Mouse (Mus musculus) heart, embryonic 14.5 days (tissue): Measurements from ENCODE around the gene Mroh3. TPM values are rescaled to one million over a fixed set of nuclear protein-coding genes. Genes with fewer than 3 reads are reported as not detected.

Experiments used
- ATAC-seq: fragments of 200-750 bp; cut with Nextera tagmentation; 2 replicates; pipeline ENCODE4 v1.8.0; 2017; ENCODE audit warnings: low read depth, moderate TSS enrichment; ENCODE audit not compliant: insufficient number of reproducible peaks, insufficient read depth, low FRiP score
- H3K27ac ChIP-seq, 2 experiments: fragments of 200-500 bp in 1 of 2; fragments of 300-500 bp in 1 of 2; sonication (generic) in 1 of 2; replicated peaks in 1 of 2; 2 replicates each; pipeline ENCODE4 v1.5.1; 2012 to 2014; ENCODE audit warnings: low read depth in 2 of 2, low read length in 2 of 2, control low read depth in 1 of 2, mild to moderate bottlenecking in 1 of 2, mixed read lengths in 1 of 2; ENCODE audit not compliant: control insufficient read depth in 1 of 2, insufficient read depth in 1 of 2
- H3K27me3 ChIP-seq: fragments of 300-500 bp; sonication (generic); 2 replicates; pipeline ENCODE4 v1.6.1; 2014; ENCODE audit warnings: mild to moderate bottlenecking, low read length, control low read depth; ENCODE audit not compliant: control insufficient read depth, insufficient read depth
- H3K36me3 ChIP-seq: fragments of 300-500 bp; sonication (generic); 2 replicates; pipeline ENCODE4 v1.6.1; 2014; ENCODE audit warnings: mild to moderate bottlenecking, control low read depth, low read length, mixed read lengths; ENCODE audit not compliant: control insufficient read depth, insufficient read depth
- H3K4me1 ChIP-seq, 2 experiments: fragments of 200-500 bp in 1 of 2; fragments of 300-500 bp in 1 of 2; sonication (generic) in 1 of 2; 2 replicates each; pipeline ENCODE4 v1.6.1; 2012 to 2014; ENCODE audit warnings: low read length in 2 of 2, control low read depth in 1 of 2, mixed read lengths in 1 of 2; ENCODE audit not compliant: control insufficient read depth in 2 of 2, insufficient read depth in 2 of 2
- H3K4me2 ChIP-seq: fragments of 300-500 bp; sonication (generic); 2 replicates; pipeline ENCODE4 v1.6.1; 2014; ENCODE audit warnings: mild to moderate bottlenecking, low read length
- H3K4me3 ChIP-seq, 2 experiments: fragments of 200-500 bp in 1 of 2; fragments of 300-500 bp in 1 of 2; sonication (generic) in 1 of 2; 2 replicates each; pipeline ENCODE4 v1.5.1; 2012 to 2014; ENCODE audit warnings: low read length in 2 of 2, mild to moderate bottlenecking in 2 of 2, control low read depth in 1 of 2, low read depth in 1 of 2, moderate library complexity in 1 of 2; ENCODE audit not compliant: control insufficient read depth in 1 of 2, insufficient read depth in 1 of 2
- H3K9ac ChIP-seq: fragments of 300-500 bp; sonication (generic); 2 replicates; pipeline ENCODE4 v1.6.1; 2014; ENCODE audit warnings: mild to moderate bottlenecking, low read length
- H3K9me3 ChIP-seq: fragments of 300-500 bp; sonication (generic); 2 replicates; pipeline ENCODE4 v1.6.1; 2016; ENCODE audit warnings: low read length, control low read depth; ENCODE audit not compliant: control insufficient read depth
- WGBS: fragments of 180-500 bp; shearing (Covaris S2); extraction: QIAGEN DNeasy Blood & Tissue Kit; methylation state at CpG from one replicate; pipeline ENCODE4 v1.1.7; 2014; 5-methylcytosine and 5-hydroxymethylcytosine counted together
- polyA plus RNA-seq: library from polyadenylated mRNA; unstranded; fragments of >200 nt; fragmentation: Nextera tagmentation; extraction: Ambion mirVana; gene quantifications from 2 replicates; pipeline ENCODE4 v1.2.1, GENCODE M21; 2014

Gene Mroh3
- polyA plus RNA-seq, 1 experiment from 2014 or later = not detected

DNA sequence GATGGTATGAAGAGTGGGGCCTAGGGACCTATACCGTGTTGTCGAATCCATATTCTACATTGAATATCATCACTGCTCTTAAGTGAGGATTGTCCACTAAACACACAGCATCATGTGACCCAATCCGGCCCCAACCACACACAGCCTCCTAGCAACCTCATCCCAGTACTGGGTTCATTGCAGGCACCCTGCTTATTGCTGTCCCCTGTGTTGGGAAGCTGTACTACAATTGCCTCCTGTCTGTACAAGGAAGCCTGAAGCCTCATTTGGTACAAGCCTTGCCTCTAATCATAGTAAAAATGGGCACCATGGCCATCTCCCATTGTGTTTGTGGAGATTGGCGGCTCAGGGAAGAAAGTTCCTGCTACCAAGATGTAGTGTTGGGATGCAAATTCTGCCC lies 56.3 kb downstream of the Mroh3 start:
- no peak for ATAC-seq
- Histone ChIP-seq H3K4me3 (no peak overlapping the region), H3K4me1 (no peaks in the 10 kb centered on the region; a peak in 1 of 4 replicates), H3K27me3 (no peaks in the 10 kb centered on the region), H3K36me3 (peaks cover 10% of the 10 kb centered on the region; the same call in 1 of the 2 replicates), H3K9ac (no peak overlapping the region), H3K4me2 (no peak overlapping the region), H3K27ac (no peak overlapping the region), H3K9me3 (no peaks in the 10 kb centered on the region)
- 96% methylated on average over 4 of the region's 4 CpGs for WGBS

DNA sequence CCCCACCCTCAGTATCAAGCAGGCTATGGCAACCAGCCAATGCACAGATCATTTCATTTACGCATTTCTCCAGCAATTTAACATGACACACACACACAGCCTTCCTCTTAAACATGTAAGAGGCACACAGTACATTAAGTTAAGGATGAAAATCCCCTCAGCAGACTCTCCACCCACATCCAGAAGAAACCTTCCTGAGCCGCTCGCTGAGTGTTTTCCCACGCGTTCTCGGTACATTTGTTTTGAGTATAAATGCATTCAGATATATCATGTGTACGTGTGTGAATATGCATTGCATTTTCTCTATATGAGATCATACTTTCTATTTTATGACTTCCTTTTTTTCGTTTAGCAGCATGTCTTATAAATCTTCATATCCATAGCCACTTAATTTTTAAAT lies 61.3 kb downstream of the Mroh3 start:
- no peak for ATAC-seq
- no peaks in the 10 kb centered on the region for H3K27me3 ChIP-seq
- no peak overlapping the region for H3K4me2 ChIP-seq
- H3K27ac ChIP-seq = no peak overlapping the region
- H3K9me3 ChIP-seq = no peaks in the 10 kb centered on the region
- H3K4me3 ChIP-seq = no peak overlapping the region
- H3K36me3 ChIP-seq = peaks cover 20% of the 10 kb centered on the region
- no peaks in the 10 kb centered on the region; a peak in 1 of 4 replicates for H3K4me1 ChIP-seq
- 83% methylated on average over 8 of the region's 8 CpGs for WGBS
- no peak overlapping the region for H3K9ac ChIP-seq

DNA sequence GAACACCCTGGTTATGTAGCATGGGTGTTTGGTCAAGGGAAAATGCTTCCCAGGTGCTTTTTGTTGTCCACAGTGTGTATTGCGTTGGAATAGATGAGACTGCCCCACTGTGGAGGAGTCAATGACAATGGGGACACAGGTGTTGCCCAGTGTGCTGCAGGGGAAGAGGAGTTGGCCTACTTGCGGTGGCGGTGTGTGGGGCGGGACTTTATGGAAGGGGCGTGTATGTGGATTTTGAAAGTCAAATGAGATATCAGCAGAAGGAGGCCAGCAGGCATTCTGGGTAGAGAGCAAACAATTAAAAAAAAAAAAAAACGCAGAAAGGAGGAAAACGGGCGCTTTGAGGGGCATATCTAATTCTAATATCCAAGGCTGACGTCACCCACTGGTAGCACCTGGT lies 62.9 kb downstream of the Mroh3 start:
- H3K4me3 ChIP-seq = no peak overlapping the region
- H3K27ac ChIP-seq = no peak overlapping the region
- no peaks in the 10 kb centered on the region for H3K27me3 ChIP-seq
- no peak for ATAC-seq
- H3K36me3 ChIP-seq = peaks cover 20% of the 10 kb centered on the region
- H3K9ac ChIP-seq = no peak overlapping the region
- no peaks in the 10 kb centered on the region for H3K9me3 ChIP-seq
- WGBS = 93% methylated on average over 9 of the region's 9 CpGs
- no peak overlapping the region for H3K4me2 ChIP-seq
- no peaks in the 10 kb centered on the region; a peak in 1 of 4 replicates for H3K4me1 ChIP-seq

DNA sequence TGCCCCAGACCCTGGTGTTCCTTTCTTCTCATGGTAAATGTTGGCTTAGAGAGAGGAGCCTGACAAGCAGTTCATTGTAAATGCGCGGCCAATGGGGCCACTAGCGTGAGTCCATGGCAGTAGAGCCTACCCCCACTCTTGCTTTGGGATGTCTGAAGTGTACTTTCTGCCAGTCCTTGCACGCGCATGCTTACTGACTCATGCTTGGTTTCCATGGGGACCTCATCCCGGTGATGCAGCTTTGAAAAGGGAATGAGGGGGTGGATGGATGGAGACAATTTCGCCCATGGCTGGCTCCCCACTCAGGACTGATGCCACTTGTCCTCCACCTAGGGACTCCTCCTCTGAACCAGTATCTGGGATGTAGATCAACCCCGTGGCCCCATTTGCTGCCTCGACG lies 69.1 kb downstream of the Mroh3 start:
- Histone ChIP-seq H3K9ac (no peak overlapping the region), H3K27ac (no peak overlapping the region), H3K4me1 (peaks cover 17 to 21% of the 10 kb centered on the region in 2 experiments), H3K36me3 (peaks cover 6% of the 10 kb centered on the region; the same call in 1 of the 2 replicates), H3K27me3 (no peaks in the 10 kb centered on the region), H3K9me3 (no peaks in the 10 kb centered on the region), H3K4me3 (no peak overlapping the region), H3K4me2 (no peak overlapping the region)
- no peak for ATAC-seq
- 84% methylated on average over 10 of the region's 10 CpGs for WGBS

DNA sequence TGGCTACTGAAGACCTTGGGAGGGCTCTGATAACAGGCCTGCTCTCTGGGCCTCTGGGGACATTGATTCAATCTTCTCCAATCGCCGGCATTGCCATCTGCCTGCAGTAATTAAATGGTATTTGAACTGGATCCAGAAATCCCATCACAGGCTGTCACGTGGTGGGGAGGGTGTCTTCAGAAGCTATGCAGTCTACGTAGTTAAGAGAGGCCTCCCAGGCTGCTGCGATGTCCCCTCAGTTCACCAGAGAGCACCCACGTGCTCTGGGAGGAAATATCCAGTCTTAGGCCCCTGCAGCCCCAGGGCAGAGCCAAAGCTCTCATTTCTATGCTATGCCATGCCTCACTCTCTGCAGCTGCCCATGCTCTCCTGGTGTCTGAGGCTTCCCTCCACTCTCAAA lies 70.3 kb downstream of the Mroh3 start:
- WGBS = 28% methylated on average over 6 of the region's 6 CpGs
- Histone ChIP-seq H3K27ac (no peak overlapping the region), H3K4me2 (no peak overlapping the region), H3K4me3 (no peak overlapping the region), H3K9ac (no peak overlapping the region), H3K9me3 (no peaks in the 10 kb centered on the region), H3K4me1 (peaks cover 28 to 33% of the 10 kb centered on the region in 2 experiments), H3K27me3 (no peaks in the 10 kb centered on the region), H3K36me3 (no peaks in the 10 kb centered on the region)
- no peak for ATAC-seq

DNA sequence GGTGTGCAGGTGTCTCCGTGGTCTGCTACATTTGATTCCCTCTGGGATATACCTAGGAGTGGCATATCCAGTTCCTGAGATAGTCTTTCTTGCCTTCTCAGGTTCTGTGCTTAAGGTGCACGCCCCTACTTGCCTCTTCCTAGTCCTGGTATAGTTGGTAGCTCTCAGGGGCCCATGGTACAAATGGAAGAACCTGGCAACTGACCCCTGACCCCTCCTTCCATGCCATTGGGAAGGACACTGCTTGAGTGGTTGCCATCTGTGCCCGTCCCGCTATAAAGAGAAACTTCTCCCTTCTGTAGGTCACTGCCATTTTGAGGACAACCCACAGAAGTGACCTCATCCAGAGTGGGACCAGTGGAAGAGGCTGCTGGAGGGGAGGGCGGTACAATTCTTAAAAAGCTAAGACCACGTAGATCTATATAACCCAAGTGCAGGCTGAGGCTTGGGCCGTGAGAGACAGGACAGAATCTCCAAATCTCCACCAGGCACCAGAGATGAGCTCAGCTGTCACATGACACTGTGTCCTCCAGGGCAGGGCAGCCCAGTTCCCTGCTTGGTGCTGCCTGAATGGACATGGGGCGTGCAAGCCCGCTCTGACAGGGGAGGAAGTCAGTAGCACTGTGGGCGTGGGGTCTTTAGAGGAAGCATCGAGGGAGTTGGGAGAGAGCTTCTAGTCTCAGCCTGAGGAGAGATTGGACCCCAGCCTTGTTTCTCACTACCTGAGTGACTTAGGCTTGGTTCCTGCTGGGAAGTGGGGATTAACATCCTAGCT lies 71.3 kb downstream of the Mroh3 start:
- no peak overlapping the region for H3K27ac ChIP-seq
- no peaks in the 10 kb centered on the region for H3K9me3 ChIP-seq
- no peak overlapping the region for H3K4me3 ChIP-seq
- ATAC-seq = no peak
- 83% methylated on average over 11 of the region's 11 CpGs for WGBS
- no peaks in the 10 kb centered on the region for H3K27me3 ChIP-seq
- peaks cover 38 to 43% of the 10 kb centered on the region in 2 experiments for H3K4me1 ChIP-seq
- H3K36me3 ChIP-seq = no peaks in the 10 kb centered on the region
- H3K9ac ChIP-seq = no peak overlapping the region
- no peak overlapping the region for H3K4me2 ChIP-seq

DNA sequence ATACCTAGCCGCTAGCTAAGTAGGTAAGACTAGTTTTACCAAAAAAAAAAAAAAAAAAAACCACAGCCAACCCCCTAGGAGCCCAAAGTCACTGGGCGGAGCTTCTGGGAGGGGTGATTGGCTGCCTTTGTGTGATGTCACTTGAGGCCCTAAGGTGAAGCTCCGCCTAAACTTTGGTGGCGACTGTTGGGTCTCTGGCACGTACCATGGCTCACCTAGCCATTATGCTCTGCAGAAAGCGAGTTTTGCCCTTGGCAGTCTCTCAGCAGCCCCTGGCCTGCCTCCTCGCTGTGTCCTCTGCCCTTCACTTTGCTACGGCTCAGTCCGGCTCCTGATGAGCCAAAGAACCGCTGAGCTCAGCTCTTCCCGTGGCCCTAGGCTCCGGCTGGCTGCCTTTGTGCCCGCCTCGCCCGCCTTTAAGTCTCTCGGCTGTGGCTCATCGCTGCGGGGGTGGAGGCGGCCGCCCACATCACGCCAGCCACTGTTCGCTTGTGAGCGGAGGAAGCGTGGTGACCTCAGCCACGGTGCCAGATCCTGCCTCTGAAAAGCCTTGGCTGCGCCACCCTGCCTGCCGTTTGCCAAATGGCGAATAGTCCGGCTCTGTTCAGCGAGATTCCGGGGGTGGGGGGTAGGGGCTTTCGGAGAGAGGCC lies 72.5 kb downstream of the Mroh3 start:
- H3K36me3 ChIP-seq = no peaks in the 10 kb centered on the region
- H3K9ac ChIP-seq = peak overlapping the region; percentile 77
- ATAC-seq = peak; percentile 23; the same call in 1 of the 2 replicates
- peaks cover 43 to 51% of the 10 kb centered on the region in 2 experiments for H3K4me1 ChIP-seq
- H3K4me3 ChIP-seq = peak overlapping the region; percentile 49 to 70
- H3K4me2 ChIP-seq = peak overlapping the region; percentile 79
- H3K9me3 ChIP-seq = no peaks in the 10 kb centered on the region
- H3K27me3 ChIP-seq = no peaks in the 10 kb centered on the region
- under 1% methylated on average over 32 of the region's 32 CpGs for WGBS
- H3K27ac ChIP-seq = peak overlapping the region; percentile 65 to 88
